Mouse (Mus musculus): ENCODE measurements around the gene Rab14. TPM values are rescaled to one million over a fixed set of nuclear protein-coding genes. Genes with fewer than 3 reads are reported as not detected.
A peak's percentile ranks its signal among the peaks of the same experiment; 100 is the strongest.

Rab14 gene
- polyA plus RNA-seq, 1 experiment from 2014 or later = 387 TPM

GRCm38 (mm10) chr2:35148806-35149205 is 52.1 kb downstream of the Rab14 start:
- 83% methylated on average over 10 of the region's 10 CpGs for WGBS
- Histone ChIP-seq H3K4me1 (replicated peaks; ENCODE audit: control insufficient read depth, insufficient read depth, low read length) (no peaks in the 10 kb centered on the region), H3K4me3 (ENCODE audit: low read length) (no peak overlapping the region), H3K9ac (ENCODE audit: low read length) (no peak overlapping the region), H3K27me3 (ENCODE audit: control insufficient read depth, insufficient read depth, low read depth, low read length) (no peaks in the 10 kb centered on the region), H3K36me3 (ENCODE audit: control insufficient read depth, insufficient read depth, low read length) (peaks cover 72% of the 10 kb centered on the region), H3K27ac (ENCODE audit: low read length) (no peak overlapping the region), H3K4me2 (ENCODE audit: low read depth, low read length) (no peak overlapping the region), H3K9me3 (ENCODE audit: control insufficient read depth, low read length) (no peaks in the 10 kb centered on the region)
- ATAC-seq (ENCODE audit: low read depth) = no peak

DNA sequence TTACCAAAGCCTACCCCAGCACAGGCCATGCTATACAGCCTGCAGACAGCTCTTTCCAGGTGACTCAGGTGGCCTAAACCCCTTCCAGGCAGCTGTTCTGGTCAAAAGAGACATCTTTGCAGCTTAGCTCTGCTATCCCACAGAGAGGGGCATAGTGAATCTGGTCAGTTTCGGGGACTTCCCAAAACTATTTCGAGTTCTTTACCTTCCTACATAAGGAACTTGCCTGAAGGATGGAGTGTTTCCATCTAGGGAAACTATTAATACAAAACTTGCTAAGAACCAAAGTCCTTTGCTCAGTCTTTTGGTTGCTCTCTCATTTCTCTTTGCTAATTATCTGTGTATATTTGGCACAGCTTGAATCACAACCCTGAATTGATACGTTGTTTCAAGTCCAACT is 59.2 kb downstream of the Rab14 start:
- H3K27ac ChIP-seq (ENCODE audit: low read length) = no peak overlapping the region
- WGBS = 91% methylated on average over 3 of the region's 3 CpGs
- no peaks in the 10 kb centered on the region for H3K27me3 ChIP-seq (ENCODE audit: control insufficient read depth, insufficient read depth, low read depth, low read length)
- H3K4me2 ChIP-seq (ENCODE audit: low read depth, low read length) = no peak overlapping the region
- H3K9me3 ChIP-seq (ENCODE audit: control insufficient read depth, low read length) = no peaks in the 10 kb centered on the region
- no peaks in the 10 kb centered on the region for H3K4me1 ChIP-seq (replicated peaks; ENCODE audit: control insufficient read depth, insufficient read depth, low read length)
- ATAC-seq (ENCODE audit: low read depth) = no peak
- H3K36me3 ChIP-seq (ENCODE audit: control insufficient read depth, insufficient read depth, low read length) = peaks cover 47% of the 10 kb centered on the region
- no peak overlapping the region for H3K9ac ChIP-seq (ENCODE audit: low read length)
- no peak overlapping the region for H3K4me3 ChIP-seq (ENCODE audit: low read length)

DNA sequence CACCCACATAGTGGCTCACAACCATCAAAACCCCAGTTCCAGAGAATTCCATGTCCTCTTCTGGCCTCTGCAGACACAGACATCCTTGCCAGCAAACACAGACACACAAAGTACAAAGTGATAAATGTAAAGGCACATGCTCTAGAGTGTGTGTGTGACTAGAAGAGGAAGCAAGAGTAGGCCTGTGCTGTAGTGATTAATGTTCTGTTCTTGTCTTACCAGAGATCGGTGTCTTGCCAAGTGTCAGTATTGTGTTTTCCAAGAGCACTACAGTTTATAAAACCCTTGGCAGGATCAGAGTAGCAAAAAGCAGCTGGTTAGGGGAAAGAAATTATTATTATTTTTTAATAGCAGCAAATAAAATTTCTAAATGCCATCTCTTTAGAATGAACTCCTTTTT is 62.3 kb downstream of the Rab14 start:
- Histone ChIP-seq H3K36me3 (ENCODE audit: control insufficient read depth, insufficient read depth, low read length) (peaks cover 32% of the 10 kb centered on the region), H3K9me3 (ENCODE audit: control insufficient read depth, low read length) (no peaks in the 10 kb centered on the region), H3K27me3 (ENCODE audit: control insufficient read depth, insufficient read depth, low read depth, low read length) (no peaks in the 10 kb centered on the region), H3K4me3 (ENCODE audit: low read length) (no peak overlapping the region), H3K4me2 (ENCODE audit: low read depth, low read length) (no peak overlapping the region), H3K9ac (ENCODE audit: low read length) (no peak overlapping the region), H3K27ac (ENCODE audit: low read length) (no peak overlapping the region), H3K4me1 (replicated peaks; ENCODE audit: control insufficient read depth, insufficient read depth, low read length) (peaks cover under 1% of the 10 kb centered on the region; the same call in 1 of the 2 replicates)
- whole genome bisulfite sequencing = 66% methylated on average over 1 of the region's 1 CpGs
- no peak for ATAC-seq (ENCODE audit: low read depth)

- Histone ChIP-seq H3K4me3 (ENCODE audit: low read length) (no peak overlapping the region), H3K9me3 (ENCODE audit: control insufficient read depth, low read length) (no peaks in the 10 kb centered on the region), H3K9ac (ENCODE audit: low read length) (no peak overlapping the region), H3K27ac (ENCODE audit: low read length) (no peak overlapping the region), H3K4me1 (replicated peaks; ENCODE audit: control insufficient read depth, insufficient read depth, low read length) (peaks cover 10% of the 10 kb centered on the region), H3K27me3 (ENCODE audit: control insufficient read depth, insufficient read depth, low read depth, low read length) (no peaks in the 10 kb centered on the region), H3K4me2 (ENCODE audit: low read depth, low read length) (no peak overlapping the region), H3K36me3 (ENCODE audit: control insufficient read depth, insufficient read depth, low read length) (peaks cover 20% of the 10 kb centered on the region)
- 52% methylated on average over 5 of the region's 5 CpGs for WGBS
- ATAC-seq (ENCODE audit: low read depth) = no peak
Observed at GRCm38 (mm10) chr2:35133891-35134290, 67.0 kb downstream of the Rab14 start.

GRCm38 (mm10) chr2:35132662-35133055 is 68.3 kb downstream of the Rab14 start:
- peak overlapping the region; percentile 79 for H3K27ac ChIP-seq (ENCODE audit: low read length)
- no peaks in the 10 kb centered on the region for H3K27me3 ChIP-seq (ENCODE audit: control insufficient read depth, insufficient read depth, low read depth, low read length)
- peak overlapping the region; percentile 54 for H3K9ac ChIP-seq (ENCODE audit: low read length)
- peak overlapping the region; percentile 74 for H3K4me2 ChIP-seq (ENCODE audit: low read depth, low read length)
- peaks cover 10% of the 10 kb centered on the region for H3K4me1 ChIP-seq (replicated peaks; ENCODE audit: control insufficient read depth, insufficient read depth, low read length)
- no peaks in the 10 kb centered on the region for H3K9me3 ChIP-seq (ENCODE audit: control insufficient read depth, low read length)
- peak overlapping the region; percentile 50 for H3K4me3 ChIP-seq (ENCODE audit: low read length)
- no peak for ATAC-seq (ENCODE audit: low read depth)
- H3K36me3 ChIP-seq (ENCODE audit: control insufficient read depth, insufficient read depth, low read length) = peaks cover 12% of the 10 kb centered on the region
- 3% methylated on average over 5 of the region's 5 CpGs for WGBS

GRCm38 (mm10) chr2:35131991-35132661 is 68.8 kb downstream of the Rab14 start:
- Histone ChIP-seq H3K4me2 (ENCODE audit: low read depth, low read length) (peak overlapping the region; percentile 74), H3K27me3 (ENCODE audit: control insufficient read depth, insufficient read depth, low read depth, low read length) (no peaks in the 10 kb centered on the region), H3K9ac (ENCODE audit: low read length) (peak overlapping the region; percentile 54), H3K4me3 (ENCODE audit: low read length) (peak overlapping the region; percentile 50), H3K9me3 (ENCODE audit: control insufficient read depth, low read length) (no peaks in the 10 kb centered on the region), H3K27ac (ENCODE audit: low read length) (peak overlapping the region; percentile 79), H3K4me1 (replicated peaks; ENCODE audit: control insufficient read depth, insufficient read depth, low read length) (peaks cover 10% of the 10 kb centered on the region), H3K36me3 (ENCODE audit: control insufficient read depth, insufficient read depth, low read length) (peaks cover 7% of the 10 kb centered on the region)
- under 1% methylated on average over 21 of the region's 21 CpGs for WGBS
- peak; percentile 100 for ATAC-seq (ENCODE audit: low read depth)

DNA sequence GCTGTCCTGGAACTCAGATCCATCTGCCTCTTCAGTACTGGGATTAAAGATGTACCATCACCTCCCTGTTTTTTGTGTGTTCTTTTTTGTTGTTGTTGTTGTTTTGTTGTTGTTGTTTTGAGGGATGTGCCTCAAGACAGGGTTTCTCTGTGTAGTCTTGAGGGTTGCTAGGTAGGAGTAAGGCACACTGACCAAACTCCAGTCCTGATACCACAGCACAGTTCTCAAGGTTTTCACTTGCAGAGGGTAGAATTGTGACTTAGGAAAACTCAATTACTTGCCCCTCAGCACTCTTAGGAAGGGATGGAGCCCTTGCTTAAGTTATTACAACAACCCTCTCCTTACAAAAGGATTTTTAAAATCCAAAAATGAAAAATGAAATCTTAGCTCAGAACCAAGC is 69.4 kb downstream of the Rab14 start:
- peak overlapping the region; percentile 79 for H3K27ac ChIP-seq (ENCODE audit: low read length)
- no peaks in the 10 kb centered on the region for H3K27me3 ChIP-seq (ENCODE audit: control insufficient read depth, insufficient read depth, low read depth, low read length)
- peaks cover 10% of the 10 kb centered on the region for H3K4me1 ChIP-seq (replicated peaks; ENCODE audit: control insufficient read depth, insufficient read depth, low read length)
- H3K4me3 ChIP-seq (ENCODE audit: low read length) = no peak overlapping the region
- H3K9me3 ChIP-seq (ENCODE audit: control insufficient read depth, low read length) = no peaks in the 10 kb centered on the region
- ATAC-seq (ENCODE audit: low read depth) = no peak
- H3K4me2 ChIP-seq (ENCODE audit: low read depth, low read length) = peak overlapping the region; percentile 31
- H3K9ac ChIP-seq (ENCODE audit: low read length) = peak overlapping the region; percentile 52; the same call in 1 of the 2 replicates
- H3K36me3 ChIP-seq (ENCODE audit: control insufficient read depth, insufficient read depth, low read length) = 0 out of 2 replicates have a peak, but pooled peaks cover 4% of the 10 kb centered on the region

Other genes with a start within 250 kb of the Rab14 start
- gene Traf1, start 239.3 kb downstream of the Rab14 start, polyA plus RNA-seq (2015; fragmentation: Nextera tagmentation; extraction: Ambion mirVana) = 4.3 and 4.7 TPM in 2 replicates
- 2.4 and 4.2 TPM in 2 replicates for gene Hc, start 139.7 kb downstream of the Rab14 start, polyA plus RNA-seq (2015; fragmentation: Nextera tagmentation; extraction: Ambion mirVana)
- 0.65 and 1.2 TPM in 2 replicates for gene AI182371, start 99.6 kb downstream of the Rab14 start, polyA plus RNA-seq (2015; fragmentation: Nextera tagmentation; extraction: Ambion mirVana)
- 23.7 and 26.2 TPM in 2 replicates for gene Cntrl, start 91.6 kb downstream of the Rab14 start, polyA plus RNA-seq (2015; fragmentation: Nextera tagmentation; extraction: Ambion mirVana)
- 241 and 277 TPM in 2 replicates for gene Gsn, start 55.3 kb upstream of the Rab14 start, polyA plus RNA-seq (2015; fragmentation: Nextera tagmentation; extraction: Ambion mirVana)
- 67.1 and 75.1 TPM in 2 replicates for gene Stom, start 135.9 kb upstream of the Rab14 start, polyA plus RNA-seq (2015; fragmentation: Nextera tagmentation; extraction: Ambion mirVana)
- gene 4930568D16Rik, start 166.6 kb upstream of the Rab14 start, polyA plus RNA-seq (2015; fragmentation: Nextera tagmentation; extraction: Ambion mirVana) = not detected in 2 replicates
- gene 4930402F06Rik, start 196.1 kb upstream of the Rab14 start, polyA plus RNA-seq (2015; fragmentation: Nextera tagmentation; extraction: Ambion mirVana) = not detected in 2 replicates

All from lung, embryonic 16.5 days (tissue).